Mouse (Mus musculus) bone marrow macrophage, adult 2 months (primary cell): ENCODE measurements around the gene Rpp25l.

ENCODE experiments used
- CTCF ChIP-seq: IDR thresholded peaks from 2 replicates; pipeline ENCODE4 v1.5.1; 2012; ENCODE audit warnings: low read depth, mild to moderate bottlenecking, low read length, moderate library complexity
- POLR2A ChIP-seq: IDR thresholded peaks from 2 replicates; pipeline ENCODE4 v1.6.1; 2012; ENCODE audit warnings: mild to moderate bottlenecking, low read depth, low read length, borderline replicate concordance

GRCm38 (mm10) chr4:41712421-41713196, 725 bp downstream of the Rpp25l start:
- TF ChIP-seq POLR2A (no peak), CTCF (no peak)
